Mouse (Mus musculus) lung, postnatal 14 days (tissue): ENCODE results near the gene Pgm3.
A peak's percentile ranks its signal among the peaks of the same experiment; 100 is the strongest.
"Not testable (repeated sequence)": the region's sequence is repeated elsewhere in the genome, so short reads cannot be mapped to it uniquely, and the experiment has no call there.

Source experiments
- DNase-seq: peaks from one replicate; pipeline ENCODE4 v3.0.0; 2021

Gene Pgm3

DNA sequence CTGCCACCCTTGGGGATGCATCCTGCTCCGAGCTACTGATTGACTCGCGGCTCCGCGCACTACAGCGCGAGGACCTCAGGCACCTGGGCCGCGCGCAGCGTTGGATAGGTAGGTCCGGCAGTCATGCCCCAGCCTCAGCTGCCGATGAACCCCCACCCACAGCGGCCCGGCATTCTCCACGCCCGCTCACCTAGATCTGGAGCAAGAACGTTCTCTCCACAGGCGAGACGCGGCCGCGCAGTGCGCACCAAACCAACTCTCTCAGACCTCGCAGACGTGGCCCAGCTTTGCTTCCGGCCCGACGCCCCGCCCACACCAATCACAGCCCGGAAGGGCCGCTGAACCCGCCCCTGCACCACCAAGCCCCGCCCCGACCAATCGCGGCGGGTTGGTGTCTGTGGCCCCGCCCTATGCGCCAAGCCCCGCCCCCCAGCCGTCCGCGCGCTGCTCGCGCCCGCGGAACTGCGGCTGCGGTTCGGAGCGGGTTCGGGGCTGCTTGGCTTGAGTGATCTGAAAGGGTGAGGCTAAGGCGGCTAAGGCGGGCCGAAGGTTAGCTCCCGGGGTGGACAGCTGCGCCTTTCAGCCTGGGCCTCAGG, at the start of gene Pgm3, which contains the start of gene Rwdd2a:
Gene Pgm3, minus strand, starts transcription at position 303 of the 596 bp plus-strand sequence.
Gene Rwdd2a, plus strand, starts transcription at position 452 of the 596 bp plus-strand sequence.
- DNase-seq, result peak; percentile 97

DNA sequence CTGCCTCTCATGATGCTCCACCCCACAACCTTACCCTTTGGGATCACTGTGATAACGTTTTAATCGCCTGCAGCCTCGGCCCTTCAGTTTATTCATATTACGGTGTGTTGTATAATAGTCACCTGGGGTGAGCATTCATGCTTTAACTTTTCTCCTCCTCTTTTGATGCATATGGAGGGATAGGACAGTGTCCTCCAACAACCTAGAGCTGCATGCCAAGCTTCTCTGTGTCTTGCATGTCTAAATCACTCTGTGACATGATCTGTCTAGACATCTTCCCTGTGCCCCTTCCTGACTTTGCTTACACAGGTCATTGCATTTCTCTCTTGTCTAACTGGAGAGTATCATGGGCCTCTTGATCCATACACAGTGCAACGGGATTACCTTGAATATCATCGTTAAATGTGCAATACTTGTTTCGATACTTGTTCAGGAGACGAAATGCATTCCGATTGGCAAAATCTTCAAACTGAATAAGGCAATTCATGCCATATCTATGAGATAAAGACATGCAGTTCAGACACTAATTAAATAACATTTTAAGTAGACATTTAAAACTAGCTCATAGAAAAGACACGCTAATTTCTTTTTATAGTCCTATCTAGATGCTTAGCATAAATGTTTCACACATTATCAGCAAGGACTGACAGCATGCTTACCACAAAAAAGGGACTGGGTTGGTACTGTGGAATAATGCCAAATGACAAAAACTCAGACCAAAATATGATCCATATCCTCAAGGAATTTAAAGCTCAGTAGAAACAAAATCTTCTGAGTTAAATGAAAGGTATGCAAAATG, 47.9 kb upstream of the Pgm3 start:
- no peak for DNase-seq

DNA sequence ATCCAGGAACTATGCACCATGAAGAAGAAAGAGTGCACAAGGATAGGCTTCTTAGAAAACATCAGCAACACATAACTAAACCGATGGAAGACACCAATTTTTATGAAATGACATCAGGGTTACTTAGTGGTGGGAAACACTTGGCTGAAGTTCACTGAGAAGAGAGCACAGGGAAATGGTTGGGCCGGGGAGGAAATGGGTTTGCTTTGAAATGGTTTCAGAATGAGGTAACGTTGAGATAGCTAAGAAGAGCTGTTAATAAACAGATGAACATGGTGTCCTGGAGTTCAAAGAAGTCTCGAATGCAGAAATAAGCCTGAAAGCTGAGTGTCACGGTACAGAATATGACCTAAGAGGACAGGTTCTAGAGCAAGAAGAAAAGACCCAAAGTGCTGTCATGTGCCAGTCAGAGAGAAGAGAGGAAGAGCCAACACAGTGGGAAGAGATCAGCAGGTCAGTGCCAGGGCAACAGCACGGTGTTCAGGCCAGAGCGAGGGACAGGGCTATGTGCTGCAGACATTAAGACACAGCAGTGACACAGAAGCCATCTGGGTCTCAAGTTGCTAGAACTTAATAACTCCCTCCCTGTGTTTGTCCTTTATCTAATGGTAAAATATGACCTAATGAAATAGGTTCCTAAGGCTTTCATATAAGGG, 46.3 kb upstream of the Pgm3 start:
- DNase-seq, result no peak

GRCm38 (mm10) chr9:86615765-86616164, 44.1 kb upstream of the Pgm3 start:
- DNase-seq, result no peak

DNA sequence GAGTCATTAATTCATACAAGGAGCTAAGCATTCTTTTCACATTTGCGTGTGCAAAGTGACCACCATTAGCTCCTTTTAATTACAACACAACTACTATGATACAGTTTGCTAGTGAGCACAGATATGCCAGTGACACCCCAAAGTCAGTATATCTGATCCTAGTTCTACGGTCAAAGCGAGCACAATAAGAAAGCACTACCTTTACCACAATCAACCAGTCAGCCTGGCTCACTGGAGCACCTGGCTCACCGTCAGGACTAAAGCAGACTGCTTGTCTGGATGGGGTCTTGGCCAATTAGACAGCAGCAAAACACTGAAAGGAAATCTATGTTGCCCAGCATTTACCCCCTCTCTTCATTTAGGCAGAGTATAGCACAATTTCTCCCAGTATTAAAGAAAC, 40.4 kb upstream of the Pgm3 start:
- no peak for DNase-seq

- peak; percentile 34 for DNase-seq
Measured at GRCm38 (mm10) chr9:86605776-86606175, 34.1 kb upstream of the Pgm3 start.

DNA sequence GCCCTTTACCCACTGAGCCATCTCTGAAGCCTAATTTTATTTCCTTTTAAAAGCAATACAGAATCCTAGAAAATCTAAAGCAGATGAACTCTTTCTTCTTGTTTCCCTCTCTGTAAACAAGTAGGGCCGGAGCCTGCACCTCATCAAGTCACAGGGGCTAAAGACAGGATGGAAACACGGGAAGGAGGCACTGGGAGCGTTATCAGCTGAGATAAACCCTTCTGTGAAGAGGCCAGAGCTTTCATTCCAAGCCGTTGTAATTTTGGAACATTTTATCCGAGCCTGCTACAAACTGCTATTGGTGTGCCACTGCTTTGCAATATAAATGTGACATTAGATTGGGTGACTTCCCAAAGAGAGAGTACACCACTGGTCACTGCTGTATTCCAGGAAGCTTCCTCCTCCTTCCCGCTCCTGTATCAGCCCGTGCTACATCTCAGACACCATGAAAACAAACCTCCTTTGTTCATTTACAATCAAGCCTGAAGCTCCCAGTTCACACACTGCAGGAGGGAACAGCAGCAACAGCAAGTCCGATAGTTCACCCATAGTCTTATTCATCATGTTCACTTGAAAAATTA, 28.2 kb upstream of the Pgm3 start:
- no peak for DNase-seq

DNA sequence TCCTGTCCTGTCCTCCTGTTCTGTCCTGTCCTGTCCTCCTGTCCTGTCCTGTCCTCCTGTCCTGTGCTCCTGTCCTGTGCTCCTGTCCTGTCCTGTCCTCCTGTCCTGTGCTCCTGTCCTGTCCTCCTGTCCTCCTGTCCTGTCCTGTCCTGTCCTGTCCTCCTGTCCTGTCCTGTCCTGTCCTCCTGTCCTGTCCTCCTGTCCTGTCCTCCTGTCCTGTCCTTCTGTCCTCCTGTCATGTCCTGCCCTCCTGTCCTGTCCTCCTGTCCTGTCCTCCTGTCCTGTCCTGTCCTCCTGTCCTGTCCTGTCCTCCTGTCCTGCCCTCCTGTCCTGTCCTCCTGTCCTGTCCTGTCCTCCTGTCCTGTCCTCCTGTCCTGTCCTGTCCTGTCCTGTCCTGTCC, 25.3 kb upstream of the Pgm3 start:
- not testable (repeated sequence) for DNase-seq

DNA sequence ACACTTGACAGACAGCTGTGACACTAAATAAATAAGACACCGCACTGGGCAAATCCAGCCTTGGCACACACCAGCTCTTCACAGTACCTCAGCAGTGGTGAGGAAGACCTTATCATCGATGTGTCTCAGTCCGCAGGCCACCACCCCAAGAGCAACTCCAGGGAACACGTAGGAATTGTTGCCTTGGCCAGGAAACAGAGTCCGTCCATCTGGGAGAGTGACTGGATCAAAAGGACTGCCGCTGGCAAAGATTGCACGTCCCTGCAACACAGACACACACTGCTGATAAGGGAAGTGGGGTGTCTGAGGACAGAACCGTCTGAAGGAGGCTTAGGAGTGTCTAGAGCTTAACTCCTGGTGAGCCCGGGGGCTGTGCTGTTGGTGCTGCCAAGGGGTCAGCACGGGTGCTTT, 22.7 kb upstream of the Pgm3 start:
- DNase-seq, result not testable (repeated sequence)

- no peak for DNase-seq
Measured at GRCm38 (mm10) chr9:86592676-86593668, 21.3 kb upstream of the Pgm3 start.

DNA sequence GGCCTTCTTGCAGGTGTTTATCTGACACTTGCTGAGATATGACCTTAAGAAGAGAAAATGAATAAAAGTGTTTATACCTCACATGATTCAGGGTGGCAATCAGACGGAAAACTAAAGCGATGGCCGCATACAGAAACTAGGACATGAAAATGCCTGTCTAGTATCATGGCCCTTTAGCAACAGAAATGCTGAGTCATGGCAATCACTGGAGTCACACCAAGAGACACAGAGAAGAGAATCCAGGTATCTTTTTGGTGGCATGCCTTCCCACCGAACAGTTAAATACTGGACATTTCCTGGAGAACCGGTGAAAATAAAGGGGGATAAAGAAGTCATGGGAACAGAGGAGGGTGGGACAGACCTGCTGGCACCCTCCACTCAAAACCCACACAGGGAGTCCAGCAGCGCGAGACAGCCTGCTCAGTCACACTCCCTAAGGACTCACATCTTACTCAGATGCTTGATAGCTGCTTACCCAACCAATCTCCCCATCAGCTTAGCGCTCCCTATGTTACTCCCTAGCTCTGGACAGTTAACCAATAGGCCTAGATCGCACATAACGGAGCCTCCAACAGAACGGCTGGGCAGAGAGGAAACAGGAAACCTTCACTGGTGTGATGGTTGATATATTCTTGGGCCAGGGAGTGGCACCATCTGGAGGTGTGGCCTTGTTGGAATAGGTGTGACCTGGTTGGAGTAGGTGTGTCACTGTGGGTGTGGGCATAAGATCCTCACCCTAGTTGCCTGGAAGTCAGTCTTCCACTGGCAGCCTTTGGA, 15.6 kb upstream of the Pgm3 start:
- DNase-seq, result no peak

DNA sequence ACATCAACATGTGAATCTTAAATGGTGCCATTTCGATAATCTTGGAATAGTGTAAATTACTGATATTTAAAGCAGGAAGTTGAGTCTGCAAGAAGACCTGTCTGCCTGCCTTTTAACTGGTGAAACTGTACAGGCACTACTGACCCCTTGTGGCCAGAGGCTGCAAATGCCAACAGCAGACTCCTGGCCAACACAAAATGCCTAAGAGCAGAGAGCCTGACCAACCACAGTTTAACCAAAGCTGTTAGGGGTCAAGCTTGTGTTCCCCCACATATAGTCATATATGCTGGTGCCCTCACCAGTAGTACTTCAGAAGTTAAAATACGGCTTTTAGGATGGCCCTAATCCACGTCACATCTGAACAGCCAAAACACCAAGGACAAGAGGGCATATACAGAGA, 12.1 kb upstream of the Pgm3 start:
- DNase-seq, result peak; percentile 78

- DNase-seq, result no peak
Measured at GRCm38 (mm10) chr9:86579657-86580056, 8.0 kb upstream of the Pgm3 start.

GRCm38 (mm10) chr9:86575178-86575577, 3.5 kb upstream of the Pgm3 start:
- DNase-seq, result no peak

DNA sequence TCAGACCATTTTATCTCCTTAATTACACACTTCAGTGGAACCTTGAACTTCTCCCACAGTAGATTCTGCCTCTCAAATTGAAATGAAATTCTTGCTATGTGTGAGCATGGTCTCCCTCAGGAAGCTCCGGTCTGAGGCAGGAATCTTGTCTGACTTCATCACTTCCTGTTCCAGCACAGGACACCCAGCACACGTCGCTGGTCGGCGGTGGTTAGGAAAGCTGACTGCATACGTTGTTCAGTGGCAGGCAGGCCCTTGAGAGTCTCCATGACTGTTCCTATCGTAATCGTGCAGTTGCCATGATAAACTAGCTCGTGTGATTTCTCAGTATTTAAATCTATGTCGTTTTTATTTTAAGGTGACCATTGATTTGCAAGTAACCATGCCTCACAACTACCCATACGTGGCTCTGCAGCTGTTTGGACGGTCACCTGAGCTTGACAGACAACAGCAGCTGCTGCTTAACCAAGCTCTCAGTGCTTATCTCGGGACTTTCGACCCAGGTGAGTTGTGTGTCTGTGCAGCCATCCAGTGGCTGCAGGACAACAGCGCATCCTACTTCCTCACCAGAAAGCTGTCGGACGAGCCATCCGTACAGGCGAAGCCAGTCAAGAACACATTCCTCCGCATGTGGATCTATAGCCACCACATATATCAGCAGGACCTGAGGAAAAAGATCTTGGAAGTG, 2.1 kb upstream of the Pgm3 start:
- DNase-seq, result no peak

- peak; percentile 89 for DNase-seq
Measured at GRCm38 (mm10) chr9:86572636-86573291, 1.1 kb upstream of the Pgm3 start.

- DNase-seq, result no peak
Measured at GRCm38 (mm10) chr9:86572196-86572595, 554 bp upstream of the Pgm3 start.

DNA sequence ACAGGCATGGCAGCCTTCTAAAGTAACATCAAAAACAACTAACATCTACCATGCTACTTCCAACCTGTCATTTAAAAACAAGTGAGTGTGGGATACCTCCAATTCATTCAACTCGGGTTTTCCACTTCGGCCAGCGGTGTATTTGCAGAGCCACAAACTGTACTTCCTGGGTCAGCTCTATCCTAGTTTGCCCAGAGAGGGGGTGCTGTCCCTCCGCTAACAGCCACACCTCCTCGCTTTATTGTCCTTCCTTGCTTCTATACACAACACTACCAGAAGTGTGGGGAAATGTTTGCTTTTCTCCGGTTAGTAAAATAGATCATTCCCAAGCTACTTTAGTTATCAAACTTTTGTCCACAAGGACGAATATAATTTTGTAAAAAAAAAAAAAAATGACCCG, 696 bp downstream of the Pgm3 start:
- no peak for DNase-seq

DNA sequence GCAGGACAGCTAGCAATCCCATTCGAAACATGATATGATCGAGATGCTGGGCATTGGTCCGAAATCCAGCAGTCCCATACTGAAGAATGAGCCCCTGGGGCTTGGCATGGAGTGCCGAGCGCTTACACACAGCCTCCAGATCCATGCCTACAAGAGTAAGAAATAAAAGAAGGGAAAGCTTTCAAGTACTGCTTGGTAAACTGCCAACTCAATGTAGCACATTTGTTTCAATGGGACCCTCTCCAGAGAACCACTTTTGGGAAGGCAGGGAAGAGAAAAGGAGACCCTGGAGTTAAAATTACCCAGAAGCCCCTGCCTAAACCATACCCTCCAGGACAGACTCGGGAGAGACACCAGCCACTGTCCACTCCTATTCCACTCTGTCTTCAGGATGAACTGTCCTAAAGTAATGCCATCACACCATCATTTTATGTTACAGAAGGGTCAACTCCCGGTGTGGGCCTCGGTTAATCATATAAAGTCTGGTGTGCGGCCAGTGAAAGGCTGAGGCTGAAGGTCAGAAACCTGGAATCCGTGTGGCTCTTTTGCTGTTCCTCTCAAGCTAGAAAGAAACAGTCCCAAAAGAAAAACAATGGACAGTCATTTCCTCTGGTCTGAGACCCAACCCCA, 1.3 kb downstream of the Pgm3 start:
- no peak for DNase-seq
